In the genomic region with DNA sequence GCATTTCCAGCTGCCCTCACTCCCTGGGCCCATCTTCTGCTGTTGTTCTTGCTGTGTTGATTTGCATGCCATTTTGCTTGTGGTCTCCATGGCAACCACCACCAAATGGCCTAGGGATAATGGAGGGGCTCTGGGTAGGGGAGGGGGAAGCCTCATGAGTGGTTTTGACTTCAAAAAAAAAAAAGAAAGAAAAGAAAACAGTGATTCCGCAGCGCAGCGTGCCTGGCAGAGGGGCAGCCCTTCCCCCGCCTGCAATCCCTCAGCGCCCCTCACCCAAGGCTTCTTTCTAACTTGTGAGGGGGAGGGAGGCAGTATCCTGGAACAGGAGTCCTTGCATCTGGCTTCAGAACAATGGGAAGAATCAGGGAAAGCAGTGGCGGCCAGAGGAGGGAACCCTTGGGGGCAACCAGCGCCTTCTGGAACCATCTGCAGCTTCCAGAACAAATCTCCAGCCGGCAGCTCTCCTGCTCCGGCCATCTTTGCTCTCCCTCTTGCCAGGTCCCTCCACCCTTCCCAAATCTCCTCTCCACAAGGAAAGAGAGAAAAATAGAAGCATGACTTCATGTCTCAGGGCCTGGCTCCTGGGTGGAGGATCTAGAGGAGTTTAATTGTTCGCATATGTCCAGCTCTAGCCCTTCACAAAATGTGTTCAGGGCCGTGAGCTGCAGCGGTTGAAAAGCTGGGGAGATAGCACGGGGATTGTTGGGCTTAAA, we compare ENCODE assay signal across 9 mouse cellular contexts. TPM values are rescaled to one million over a fixed set of nuclear protein-coding genes. Genes with fewer than 3 reads are reported as not detected.
DNase-seq lines count a peak whose midpoint lies in the region; ATAC-seq lines count a peak whose summit lies in the region.
"Had no signal": no experiment of that assay in that cellular context is flagged by ENCODE, and none has a peak within 500 bp of the region (broad histone marks: within the 10 kb centered on the region; RNA-seq: fewer than 3 reads in every experiment).

No protein-coding gene starts in this region.

- H3K9me3 ChIP-seq in kidney, embryonic 14.5 days (ENCODE audit: control insufficient read depth, low read length): peaks cover 5% of the 10 kb centered on the region; the same call in 1 of the 2 replicates
- H3K9me3 ChIP-seq in forebrain, embryonic 11.5 days (ENCODE audit: control insufficient read depth, low read length): no peaks in the 10 kb centered on the region; the same call in 1 of the 2 replicates
- no peaks in the 10 kb centered on the region for H3K9me3 ChIP-seq in limb, embryonic 15.5 days

- H3K4me1 ChIP-seq in kidney, embryonic 14.5 days (ENCODE audit: control insufficient read depth, insufficient read depth, low read length): peaks cover 26% of the 10 kb centered on the region
- H3K4me1 ChIP-seq in forebrain, embryonic 11.5 days (replicated peaks; ENCODE audit: control insufficient read depth, insufficient read depth, low read length): peaks cover 31% of the 10 kb centered on the region
- H3K4me1 ChIP-seq in limb, embryonic 15.5 days: peaks cover 47% of the 10 kb centered on the region

- H3K27ac ChIP-seq in kidney, embryonic 14.5 days (ENCODE audit: low read depth, low read length): peak overlapping the region; percentile 62; the same call in 1 of the 2 replicates
- H3K27ac ChIP-seq in forebrain, embryonic 11.5 days (ENCODE audit: low read depth, low read length): peak overlapping the region; percentile 94
- peak overlapping the region; percentile 90 for H3K27ac ChIP-seq in limb, embryonic 15.5 days

- no peaks in the 10 kb centered on the region for H3K36me3 ChIP-seq in kidney, embryonic 14.5 days (ENCODE audit: control insufficient read depth, insufficient read depth, low read length)
- no peaks in the 10 kb centered on the region for H3K36me3 ChIP-seq in forebrain, embryonic 11.5 days (ENCODE audit: control insufficient read depth, insufficient read depth, low read length)
- H3K36me3 ChIP-seq in limb, embryonic 15.5 days: no peaks in the 10 kb centered on the region

- no peak overlapping the region; the same call in 1 of the 2 replicates for H3K4me2 ChIP-seq in kidney, embryonic 14.5 days (replicated peaks; ENCODE audit: low read depth, low read length)
- peak overlapping the region; percentile 19; the same call in 1 of the 2 replicates for H3K4me2 ChIP-seq in forebrain, embryonic 11.5 days (ENCODE audit: low read depth, low read length, severe bottlenecking)
- H3K4me2 ChIP-seq in limb, embryonic 15.5 days: peak overlapping the region; percentile 24

- ATAC-seq in kidney, embryonic 14.5 days (ENCODE audit: low FRiP score, low TSS enrichment): no peak
- peak; percentile 86 for ATAC-seq in forebrain, embryonic 11.5 days (replicated peaks; ENCODE audit: low FRiP score)
- ATAC-seq in limb, embryonic 15.5 days (ENCODE audit: insufficient number of reproducible peaks, low FRiP score, low TSS enrichment, low read depth): peak; percentile 68

- DNase-seq in kidney, adult 8-10 months: no peak
- DNase-seq in brain, embryonic 18.5 days (ENCODE audit: low read depth, low spot score): peak; percentile 89
- DNase-seq in forebrain, embryonic 11.5 days (ENCODE audit: low spot score): peak; percentile 86
- DNase-seq in heart, postnatal 14 days: peak; percentile 57 to 59
- peak; percentile 43 for DNase-seq in telencephalon, adult 2 months (ENCODE audit: low read depth, low spot score)
- no peak for DNase-seq in adrenal gland, postnatal 25 days

- H3K9ac ChIP-seq in kidney, embryonic 14.5 days (ENCODE audit: low read depth, low read length): 0 out of 2 replicates have a peak overlapping the region, but pooled peaks have one; percentile 28
- peak overlapping the region; percentile 49 for H3K9ac ChIP-seq in forebrain, embryonic 11.5 days (ENCODE audit: low read length)
- H3K9ac ChIP-seq in limb, embryonic 15.5 days: 0 out of 2 replicates have a peak overlapping the region, but pooled peaks have one; percentile 1

- 12% methylated on average over 13 of the region's 13 CpGs for WGBS in kidney, embryonic 14.5 days
- WGBS in forebrain, embryonic 11.5 days: 5% methylated on average over 13 of the region's 13 CpGs
- WGBS in limb, embryonic 15.5 days: 14% methylated on average over 13 of the region's 13 CpGs

- H3K27me3 ChIP-seq in kidney, embryonic 14.5 days (ENCODE audit: control insufficient read depth, insufficient read depth, low read length): no peaks in the 10 kb centered on the region; the same call in 1 of the 2 replicates
- no peaks in the 10 kb centered on the region for H3K27me3 ChIP-seq in forebrain, embryonic 11.5 days (ENCODE audit: control insufficient read depth, insufficient read depth, low read length)
- H3K27me3 ChIP-seq in limb, embryonic 15.5 days: no peaks in the 10 kb centered on the region

- H3K4me3 ChIP-seq in kidney, embryonic 14.5 days (ENCODE audit: low read length): no peak overlapping the region
- no peak overlapping the region for H3K4me3 ChIP-seq in forebrain, embryonic 11.5 days (ENCODE audit: low read depth, low read length)
- no peak overlapping the region for H3K4me3 ChIP-seq in limb, embryonic 15.5 days

- intact Hi-C loops in heart, postnatal 14 days (cut with DNase I): no loop called here

RNA-seq across cellular contexts. Expression of a gene that starts 5.0 kb away (rescaled TPM):
- polyA plus RNA-seq in kidney, embryonic 14.5 days (2014; fragmentation: Nextera tagmentation; extraction: Ambion mirVana): 0.09 TPM in 1 of 2 replicates, not detected in the other
- polyA plus RNA-seq in forebrain, embryonic 11.5 days (2014; fragmentation: Nextera tagmentation; extraction: Ambion mirVana): not detected in 2 replicates
- not detected for total RNA-seq in heart, postnatal 14 days (2021)
- polyA plus RNA-seq in limb, embryonic 15.5 days (2015; fragmentation: Nextera tagmentation; extraction: Ambion mirVana): 0.06 TPM in 1 of 2 replicates, not detected in the other
- total RNA-seq in adrenal gland, postnatal 25 days (2021): not detected in 2 replicates
- polyA plus RNA-seq: gonadal fat pad, adult 2 months had no signal

Comparison
In these comparisons a context has a peak if more than half of its experiments do, and no peak if none do; other contexts are left out.
1. DNase-seq: peak in brain, embryonic 18.5 days (single experiment), forebrain, embryonic 11.5 days (single experiment), heart, postnatal 14 days (2 of 2) and telencephalon, adult 2 months (single experiment); none in kidney, adult 8-10 months (0 of 2) and adrenal gland, postnatal 25 days (single experiment).
2. Peak in every context shown above with its lines, with median percentiles within 50 percentile points of each other: H3K27ac ChIP-seq and H3K9ac ChIP-seq.